Mouse (Mus musculus) liver, postnatal 0 days (tissue): ENCODE results near the gene Car2.

ENCODE experiments used
- CTCF ChIP-seq: sonication (generic); IDR thresholded peaks from 2 replicates; pipeline ENCODE4 v1.5.1; 2016; ENCODE audit warnings: antibody characterized with exemption, low read depth
- EP300 ChIP-seq: IDR thresholded peaks from 2 replicates; pipeline ENCODE4 v1.6.1; 2016; ENCODE audit warnings: antibody characterized with exemption, low read depth, mild to moderate bottlenecking

GRCm38 (mm10) chr3:14870528-14870927 lies 15.5 kb upstream of the Car2 start:
- no peak for TF ChIP-seq CTCF
- no peak for TF ChIP-seq EP300
